Mouse (Mus musculus) midbrain, postnatal 0 days (tissue): ENCODE results near the gene Clstn3. TPM values are rescaled to one million over a fixed set of nuclear protein-coding genes. Genes with fewer than 3 reads are reported as not detected.

Source experiments
- ATAC-seq: fragments of 200-750 bp; cut with Nextera tagmentation; 2 replicates; pipeline ENCODE4 v1.8.0; 2017; ENCODE audit warnings: moderate number of reproducible peaks, mild to moderate bottlenecking, moderate TSS enrichment, moderate library complexity; ENCODE audit not compliant: low FRiP score
- DNase-seq: peaks from one replicate; pipeline ENCODE4 v3.0.0-alpha.2; 2015; ENCODE audit warnings: low spot score
- H3K27ac ChIP-seq: fragments of 300-500 bp; sonication (generic); 2 replicates; pipeline ENCODE4 v1.5.1; 2014; ENCODE audit warnings: low read depth, mild to moderate bottlenecking, low read length, mixed read lengths
- H3K27me3 ChIP-seq: fragments of 300-500 bp; sonication (generic); 2 replicates; pipeline ENCODE4 v1.6.1; 2014; ENCODE audit warnings: low read length, control low read depth, mixed read lengths; ENCODE audit not compliant: insufficient read depth
- H3K36me3 ChIP-seq: fragments of 300-500 bp; sonication (generic); 2 replicates; pipeline ENCODE4 v1.6.1; 2014; ENCODE audit warnings: low read length, control low read depth, mixed read lengths; ENCODE audit not compliant: insufficient read depth
- H3K4me1 ChIP-seq: fragments of 300-500 bp; sonication (generic); 2 replicates; pipeline ENCODE4 v1.6.1; 2014; ENCODE audit warnings: mild to moderate bottlenecking, control low read depth, antibody characterized with exemption, low read length, mixed read lengths; ENCODE audit not compliant: insufficient read depth
- H3K4me2 ChIP-seq: fragments of 300-500 bp; sonication (generic); 2 replicates; pipeline ENCODE4 v1.6.1; 2014; ENCODE audit warnings: low read depth, mild to moderate bottlenecking, low read length, mixed read lengths; ENCODE audit not compliant: poor library complexity, severe bottlenecking
- H3K4me3 ChIP-seq: fragments of 300-500 bp; sonication (generic); 2 replicates; pipeline ENCODE4 v1.5.1; 2014; ENCODE audit warnings: low read depth, mild to moderate bottlenecking, low read length, moderate library complexity
- H3K9ac ChIP-seq: fragments of 300-500 bp; sonication (generic); replicated peaks from 2 replicates; pipeline ENCODE4 v1.6.1; 2014; ENCODE audit warnings: mild to moderate bottlenecking, low read length, moderate library complexity, mixed read lengths; ENCODE audit not compliant: poor library complexity, severe bottlenecking
- H3K9me3 ChIP-seq: fragments of 300-500 bp; sonication (generic); 2 replicates; pipeline ENCODE4 v1.6.1; 2016; ENCODE audit warnings: low read length, control low read depth
- CTCF ChIP-seq: IDR thresholded peaks from 2 replicates; pipeline ENCODE4 v1.5.1; 2016; ENCODE audit warnings: antibody characterized with exemption, mild to moderate bottlenecking
- WGBS: fragments of 180-500 bp; shearing (Covaris S2); extraction: QIAGEN DNeasy Blood & Tissue Kit; methylation state at CpG from one replicate; pipeline ENCODE4 v1.1.7; 2014; 5-methylcytosine and 5-hydroxymethylcytosine counted together
- polyA plus RNA-seq: library from polyadenylated mRNA; unstranded; fragments of >200 nt; fragmentation: Nextera tagmentation; extraction: Ambion mirVana; gene quantifications from 2 replicates; pipeline ENCODE4 v1.2.1, GENCODE M21; 2015
- total RNA-seq: library from RNA; depleted of rRNA; stranded (reverse); fragments of >200 nt; gene quantifications from 2 replicates; pipeline ENCODE4 v1.2.3, GENCODE M21; 2014

Gene Clstn3
- total and polyA plus RNA-seq, 2 experiments from 2014 or later, result 205 to 315 TPM

DNA sequence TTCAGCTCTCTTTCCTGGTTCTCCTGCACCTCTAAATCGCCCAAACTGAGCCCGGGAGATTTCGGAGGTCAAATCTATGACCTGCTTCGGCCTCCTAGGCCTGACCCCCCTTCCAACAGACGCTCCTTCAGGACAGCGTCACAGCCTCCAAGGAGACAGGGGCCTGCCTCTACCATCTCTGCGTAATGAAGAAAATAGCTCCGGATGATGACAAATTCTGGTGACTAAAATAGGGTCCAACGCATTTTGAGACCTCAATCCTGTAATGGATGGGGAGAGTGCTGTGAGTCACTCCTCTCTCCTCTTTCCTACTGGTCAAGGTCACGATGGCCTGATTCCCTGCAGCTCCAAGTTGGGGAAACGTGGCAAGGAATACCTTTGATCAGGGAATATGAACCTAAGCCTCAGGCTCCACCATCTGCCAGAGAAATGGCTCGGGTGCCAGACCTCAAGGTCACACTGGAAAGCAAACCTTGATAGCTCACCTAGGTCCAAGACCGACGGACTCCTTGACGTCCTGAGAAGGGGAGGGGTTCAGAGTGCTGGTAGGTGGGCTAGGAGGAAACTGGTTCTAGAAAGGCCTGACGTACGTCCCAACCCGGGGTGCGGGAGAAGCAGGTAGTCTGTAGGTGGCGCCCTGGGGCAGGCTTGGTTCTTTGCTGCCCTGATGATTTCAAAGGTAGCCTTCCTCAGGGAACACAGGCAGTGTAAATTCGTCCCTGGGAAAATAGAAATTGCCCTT lies 49.1 kb downstream of the Clstn3 start:
- peak overlapping the region; percentile 78 for H3K27ac ChIP-seq
- WGBS, result 3% methylated on average over 21 of the region's 21 CpGs
- peaks cover 6% of the 10 kb centered on the region; the same call in 1 of the 2 replicates for H3K4me1 ChIP-seq
- H3K9me3 ChIP-seq, result no peaks in the 10 kb centered on the region
- DNase-seq (peak; percentile 80), ATAC-seq (peak; percentile 57)
- peak overlapping the region; percentile 76 for H3K4me3 ChIP-seq
- TF ChIP-seq CTCF, result peak; percentile 75
- peaks cover 9% of the 10 kb centered on the region for H3K36me3 ChIP-seq
- H3K9ac ChIP-seq, result peak overlapping the region; percentile 86
- H3K27me3 ChIP-seq, result no peaks in the 10 kb centered on the region
- peak overlapping the region; percentile 77 for H3K4me2 ChIP-seq

DNA sequence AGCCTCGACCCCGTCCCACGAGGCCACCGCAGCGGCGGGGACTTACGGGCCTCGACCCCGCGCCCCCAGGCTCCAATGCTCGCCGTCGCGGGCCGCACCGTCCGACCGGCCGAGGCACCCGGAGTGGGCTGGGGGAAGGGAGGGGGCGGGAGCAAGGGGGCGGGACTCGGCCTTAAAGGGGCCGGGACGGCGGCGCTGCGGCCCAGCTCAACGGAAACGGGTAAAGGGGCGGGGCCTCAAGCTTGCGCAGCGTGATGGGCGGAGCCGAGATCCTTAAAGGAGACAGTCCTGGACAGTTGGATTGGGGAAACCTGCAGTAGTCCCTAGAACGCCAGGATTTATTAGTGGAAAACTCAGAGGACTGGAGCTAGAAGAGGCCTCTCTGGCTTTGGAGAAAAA lies 49.7 kb downstream of the Clstn3 start, which contains the start of gene Pex5:
Gene Pex5 (minus strand): TSS at position 141 of the 399 bp plus-strand sequence.
- Histone ChIP-seq H3K27me3 (no peaks in the 10 kb centered on the region), H3K4me2 (peak within 1 kb of the TSS; percentile 77), H3K9me3 (no peaks in the 10 kb centered on the region), H3K4me3 (peak within 1 kb of the TSS; percentile 76), H3K4me1 (peaks cover 6% of the 10 kb centered on the region; the same call in 1 of the 2 replicates), H3K9ac (peak within 1 kb of the TSS; percentile 86), H3K36me3 (peaks cover 11% of the 10 kb centered on the region), H3K27ac (peak within 1 kb of the TSS; percentile 78)
- DNase-seq (peak; percentile 97), ATAC-seq (peak; percentile 95)
- under 1% methylated on average over 32 of the region's 36 CpGs for WGBS
- TF ChIP-seq CTCF, result no peak

DNA sequence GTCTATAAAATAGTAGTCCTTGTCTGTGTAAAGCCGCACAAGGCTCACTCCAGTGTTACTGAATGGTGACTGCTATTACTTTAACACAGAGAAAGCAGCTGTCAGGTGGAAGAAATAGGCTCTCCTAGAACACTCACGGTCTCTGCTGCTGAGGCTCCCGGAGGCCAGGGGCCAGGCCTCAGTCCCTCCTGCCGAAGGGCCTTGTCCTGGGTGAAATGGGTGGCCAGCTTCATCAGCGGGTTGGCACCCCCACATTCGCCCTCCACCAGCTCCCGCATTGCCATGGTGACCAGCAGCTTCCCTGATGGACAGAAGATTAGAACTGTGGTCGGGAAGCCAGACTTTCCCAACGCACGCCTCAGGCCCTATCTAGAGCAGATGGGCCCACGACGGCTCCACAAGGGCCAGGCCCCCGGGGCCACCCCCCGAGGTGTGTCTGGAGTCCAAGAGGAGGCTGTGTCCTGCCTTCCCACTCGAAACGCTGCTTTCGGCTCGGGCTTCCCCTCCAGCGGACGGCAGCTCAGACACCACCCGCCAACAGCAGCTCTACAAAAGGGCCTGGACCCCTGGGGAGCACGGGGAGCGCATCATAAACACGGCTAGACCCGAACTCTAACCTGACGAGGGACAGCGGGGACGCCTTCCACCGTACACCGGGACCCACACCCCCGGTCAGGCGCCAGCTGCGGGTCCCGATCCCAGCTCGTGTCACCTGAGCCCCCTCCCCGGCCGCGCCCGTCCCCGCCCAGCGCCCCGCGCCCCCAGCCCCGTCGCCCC lies 50.3 kb downstream of the Clstn3 start:
- peak; percentile 59 for ATAC-seq
- H3K27me3 ChIP-seq, result no peaks in the 10 kb centered on the region
- peaks cover 11% of the 10 kb centered on the region for H3K36me3 ChIP-seq
- H3K4me1 ChIP-seq, result peaks cover 6% of the 10 kb centered on the region; the same call in 1 of the 2 replicates
- peak overlapping the region; percentile 86 for H3K9ac ChIP-seq
- H3K4me2 ChIP-seq, result peak overlapping the region; percentile 77
- peak; percentile 51 for DNase-seq
- 1% methylated on average over 40 of the region's 45 CpGs for WGBS
- no peak for TF ChIP-seq CTCF
- no peaks in the 10 kb centered on the region for H3K9me3 ChIP-seq
- H3K27ac ChIP-seq, result peak overlapping the region; percentile 78
- H3K4me3 ChIP-seq, result peak overlapping the region; percentile 76

DNA sequence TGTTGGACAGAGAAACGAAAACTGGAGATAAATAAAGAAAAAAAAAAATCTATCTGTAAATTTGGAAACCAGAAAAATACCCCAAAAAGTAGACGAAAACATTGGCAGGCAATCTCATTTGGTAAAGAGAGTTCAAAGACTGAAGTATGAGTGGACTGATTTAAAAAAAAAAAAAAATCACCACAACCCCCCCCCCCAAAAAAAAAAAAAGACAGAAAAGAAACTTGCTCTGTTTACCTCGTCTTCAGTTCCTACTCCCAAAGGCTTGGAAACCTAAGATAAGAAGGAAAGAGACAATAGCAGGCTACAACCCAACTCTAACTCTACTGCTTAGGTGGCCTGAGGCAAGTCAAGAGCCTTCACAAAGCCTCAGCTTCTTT lies 50.8 kb downstream of the Clstn3 start:
- no peaks in the 10 kb centered on the region for H3K27me3 ChIP-seq
- peaks cover 6% of the 10 kb centered on the region; the same call in 1 of the 2 replicates for H3K4me1 ChIP-seq
- H3K4me3 ChIP-seq, result peak overlapping the region; percentile 76
- peak overlapping the region; percentile 86 for H3K9ac ChIP-seq
- TF ChIP-seq CTCF, result no peak
- peaks cover 11% of the 10 kb centered on the region for H3K36me3 ChIP-seq
- ATAC-seq (no peak), DNase-seq (no peak)
- peak overlapping the region; percentile 77 for H3K4me2 ChIP-seq
- H3K27ac ChIP-seq, result peak overlapping the region; percentile 78; the same call in 1 of the 2 replicates
- 60% methylated on average over 3 of the region's 3 CpGs for whole genome bisulfite sequencing
- no peaks in the 10 kb centered on the region for H3K9me3 ChIP-seq

DNA sequence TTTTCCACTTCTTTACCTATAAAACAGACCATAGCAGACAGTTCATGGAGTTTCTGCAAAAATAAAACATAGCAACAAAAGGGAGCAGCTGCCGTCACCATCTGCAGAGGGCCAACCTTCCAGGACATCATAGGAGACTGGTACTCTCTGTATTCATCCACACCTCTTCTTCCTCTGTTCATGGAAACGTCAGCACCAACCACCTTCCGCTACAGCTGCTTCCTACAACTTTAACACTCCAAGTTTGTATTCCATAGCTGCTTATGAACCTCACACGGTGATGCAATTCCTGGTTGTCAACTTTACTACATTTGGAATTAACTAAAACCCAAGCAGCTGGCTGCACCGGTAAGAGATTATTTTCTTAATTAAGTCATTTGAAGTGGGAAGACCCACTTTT lies 56.2 kb downstream of the Clstn3 start:
- no peak for ATAC-seq
- DNase-seq, result no peak
- Histone ChIP-seq H3K27ac (no peak overlapping the region), H3K36me3 (peaks cover 47% of the 10 kb centered on the region), H3K4me2 (no peak overlapping the region), H3K9me3 (no peaks in the 10 kb centered on the region), H3K27me3 (no peaks in the 10 kb centered on the region), H3K4me1 (peaks cover 3% of the 10 kb centered on the region; the same call in 1 of the 2 replicates), H3K4me3 (no peak overlapping the region), H3K9ac (no peak overlapping the region)
- 89% methylated on average over 5 of the region's 5 CpGs for WGBS
- no peak for TF ChIP-seq CTCF

DNA sequence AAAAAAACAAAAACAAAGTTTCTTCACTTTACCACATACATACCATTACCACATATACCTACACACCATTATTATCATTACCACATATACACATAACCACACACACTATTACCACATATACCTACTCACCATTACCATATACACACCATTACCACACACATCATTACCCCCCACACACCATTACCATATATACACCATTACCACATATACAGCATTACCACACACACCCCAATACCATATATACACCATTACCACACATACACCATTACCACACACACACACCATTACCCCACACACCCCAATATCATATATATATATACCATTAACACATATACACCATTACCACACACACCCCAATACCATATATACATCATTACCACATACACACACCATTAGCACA lies 57.4 kb downstream of the Clstn3 start:
- no peak for TF ChIP-seq CTCF
- ATAC-seq (no peak), DNase-seq (no peak)
- Histone ChIP-seq H3K4me1 (no peaks in the 10 kb centered on the region), H3K9me3 (no peaks in the 10 kb centered on the region), H3K27ac (no peak overlapping the region), H3K4me2 (no peak overlapping the region), H3K9ac (no peak overlapping the region), H3K27me3 (no peaks in the 10 kb centered on the region), H3K4me3 (no peak overlapping the region), H3K36me3 (peaks cover 53% of the 10 kb centered on the region)
